ENCODE assay signal across 27 mouse cellular contexts in the genomic region with DNA sequence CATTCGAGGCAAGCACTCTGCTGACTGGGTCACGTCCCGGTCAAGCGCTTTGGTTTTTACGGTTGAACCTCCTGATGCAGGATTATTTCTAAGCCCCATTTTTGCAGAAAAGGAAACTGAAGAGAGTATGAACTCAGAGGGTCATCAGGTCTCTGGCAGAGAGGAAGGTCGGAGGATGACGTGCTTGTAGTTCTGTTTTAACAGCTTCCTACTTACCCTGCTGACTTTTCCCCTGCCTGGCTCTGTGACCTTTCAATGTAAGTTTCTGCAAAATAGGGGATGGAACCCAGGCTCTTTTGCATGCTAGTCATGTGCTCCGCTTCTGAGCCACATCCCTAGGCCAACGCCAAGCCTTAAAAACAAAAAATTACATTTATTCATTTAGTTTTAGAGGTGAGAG. TPM values are rescaled to one million over a fixed set of nuclear protein-coding genes. Genes with fewer than 3 reads are reported as not detected.
A peak's percentile ranks its signal among the peaks of the same experiment; 100 is the strongest.
DNase-seq lines count a peak whose midpoint lies in the region; ATAC-seq and TF ChIP-seq lines count a peak whose summit lies in the region.
"Had no signal": no experiment of that assay in that cellular context is flagged by ENCODE, and none has a peak within 500 bp of the region (broad histone marks: within the 10 kb centered on the region; RNA-seq: fewer than 3 reads in every experiment).

No protein-coding gene starts in this region.

- no peak for TF ChIP-seq CTCF in midbrain, postnatal 0 days (IDR thresholded peaks at IDR 0.05)

- peaks cover 21% of the 10 kb centered on the region for H3K4me1 ChIP-seq in midbrain, embryonic 11.5 days (ENCODE audit: control insufficient read depth, insufficient read depth, low read length)
- H3K4me1 ChIP-seq in midbrain, postnatal 0 days (ENCODE audit: insufficient read depth, low read length), result no peaks in the 10 kb centered on the region
- H3K4me1 ChIP-seq in brown adipose tissue, adult 24 weeks (ENCODE audit: control insufficient read depth, insufficient read depth, insufficient read length, low read length), result no peaks in the 10 kb centered on the region

- H3K9me3 ChIP-seq in midbrain, embryonic 11.5 days (ENCODE audit: control insufficient read depth, low read length), result no peaks in the 10 kb centered on the region
- H3K9me3 ChIP-seq in midbrain, postnatal 0 days (ENCODE audit: low read length), result no peaks in the 10 kb centered on the region
- H3K9me3 ChIP-seq: embryonic facial prominence, embryonic 12.5 days had no signal

- no peaks in the 10 kb centered on the region for H3K27me3 ChIP-seq in midbrain, embryonic 11.5 days (ENCODE audit: control insufficient read depth, insufficient read depth, low read length)
- H3K27me3 ChIP-seq in midbrain, postnatal 0 days (ENCODE audit: insufficient read depth, low read length), result no peaks in the 10 kb centered on the region; the same call in 1 of the 2 replicates

- H3K4me3 ChIP-seq in midbrain, embryonic 11.5 days (ENCODE audit: low read depth, low read length), result no peak overlapping the region
- no peak overlapping the region for H3K4me3 ChIP-seq in midbrain, postnatal 0 days (ENCODE audit: low read depth, low read length)
- H3K4me3 ChIP-seq in brown adipose tissue, adult 24 weeks (ENCODE audit: insufficient read depth, low read depth, low read length), result no peak overlapping the region
- H3K4me3 ChIP-seq: embryonic facial prominence, embryonic 12.5 days; gastrocnemius, adult 2 months had no signal

- H3K9ac ChIP-seq in midbrain, embryonic 11.5 days (ENCODE audit: low read length), result no peak overlapping the region
- no peak overlapping the region for H3K9ac ChIP-seq in midbrain, postnatal 0 days (replicated peaks; ENCODE audit: low read length, poor library complexity, severe bottlenecking)
- H3K9ac ChIP-seq: embryonic facial prominence, embryonic 12.5 days; forebrain, postnatal 0 days had no signal

- H3K36me3 ChIP-seq in midbrain, embryonic 11.5 days (ENCODE audit: control insufficient read depth, insufficient read depth, low read length), result no peaks in the 10 kb centered on the region
- no peaks in the 10 kb centered on the region for H3K36me3 ChIP-seq in midbrain, postnatal 0 days (ENCODE audit: insufficient read depth, low read length)
- H3K36me3 ChIP-seq: embryonic facial prominence, embryonic 12.5 days had no signal

- H3K4me2 ChIP-seq in midbrain, embryonic 11.5 days, result no peak overlapping the region
- no peak overlapping the region for H3K4me2 ChIP-seq in midbrain, postnatal 0 days (ENCODE audit: low read depth, low read length, poor library complexity, severe bottlenecking)
- H3K4me2 ChIP-seq: embryonic facial prominence, embryonic 12.5 days had no signal

- 56% methylated on average over 9 of the region's 9 CpGs for WGBS in midbrain, embryonic 11.5 days
- WGBS in midbrain, postnatal 0 days, result 60% methylated on average over 9 of the region's 9 CpGs

- H3K27ac ChIP-seq in midbrain, embryonic 11.5 days (ENCODE audit: low read depth, low read length), result no peak overlapping the region
- no peak overlapping the region for H3K27ac ChIP-seq in midbrain, postnatal 0 days (ENCODE audit: low read depth, low read length)
- peak overlapping the region; percentile 48 for H3K27ac ChIP-seq in brown adipose tissue, adult 24 weeks (replicated peaks; ENCODE audit: low read depth, low read length)
- H3K27ac ChIP-seq: embryonic facial prominence, embryonic 12.5 days had no signal

- peak; percentile 69 for DNase-seq in midbrain, embryonic 11.5 days (ENCODE audit: low spot score, missing footprints)
- DNase-seq in midbrain, postnatal 0 days (ENCODE audit: low spot score), result no peak
- DNase-seq in thymus, postnatal 36 days, result peak; percentile 7 to 20
- no peak for DNase-seq in thymus, postnatal 14 days
- no peak for DNase-seq in cerebellum, postnatal 10 days
- no peak for DNase-seq in cerebellum, postnatal 25 days
- DNase-seq: cerebellum, adult 11-12 months; forebrain, postnatal 0 days; gastrocnemius, adult 2 months; heart, postnatal 4 days; kidney, adult 9 months; kidney, postnatal 36 days; lung, postnatal 36 days; right cerebral cortex, postnatal 14 days had no signal

- no peak for ATAC-seq in midbrain, embryonic 11.5 days (ENCODE audit: low FRiP score)
- no peak for ATAC-seq in midbrain, postnatal 0 days (ENCODE audit: low FRiP score)
- ATAC-seq: forebrain, postnatal 0 days; midbrain, embryonic 16.5 days had no signal

RNA-seq across cellular contexts. Expression of a gene that starts 1.1 kb away (rescaled TPM):
- polyA plus RNA-seq in midbrain, embryonic 11.5 days (2014; fragmentation: Nextera tagmentation; extraction: Ambion mirVana), result 29.2 and 32.3 TPM in 2 replicates
- 133 and 152 TPM in 2 replicates for total RNA-seq in midbrain, postnatal 0 days (2014; rRNA removed)
- polyA plus RNA-seq in midbrain, postnatal 0 days (2015; fragmentation: Nextera tagmentation; extraction: Ambion mirVana), result 42.4 and 45.5 TPM in 2 replicates
- 16.3 and 16.8 TPM in 2 replicates for polyA plus RNA-seq in brown adipose tissue, adult 24 weeks (2012; ENCODE audit: insufficient read depth, insufficient read length, missing spikeins)

RNA-seq across cellular contexts. Expression of a gene that starts 31.2 kb away (rescaled TPM):
- polyA plus RNA-seq in midbrain, embryonic 11.5 days (2014; fragmentation: Nextera tagmentation; extraction: Ambion mirVana), result not detected in 2 replicates
- not detected in 2 replicates for total RNA-seq in midbrain, postnatal 0 days (2014; rRNA removed)
- not detected in 2 replicates for polyA plus RNA-seq in midbrain, postnatal 0 days (2015; fragmentation: Nextera tagmentation; extraction: Ambion mirVana)
- polyA plus RNA-seq in brown adipose tissue, adult 24 weeks (2012; ENCODE audit: insufficient read depth, insufficient read length, missing spikeins), result not detected in 2 replicates
- total RNA-seq: common myeloid progenitor, adult 5-6 weeks; forebrain, postnatal 0 days; gastrocnemius, adult 2 months; granulocyte monocyte progenitor cell, adult 5-6 weeks; heart, postnatal 4 days; layer of hippocampus, postnatal 14 days; left cerebral cortex, postnatal 10 days had no signal
- polyA plus RNA-seq: embryonic facial prominence, embryonic 12.5 days; forebrain, postnatal 0 days; heart, embryonic 14.5 days; limb, embryonic 14.5 days; midbrain, embryonic 16.5 days; neural tube, embryonic 11.5 days; urinary bladder, adult 2 months had no signal

RNA-seq across cellular contexts. Expression of a gene that starts 31.8 kb away (rescaled TPM):
- polyA plus RNA-seq in midbrain, embryonic 11.5 days (2014; fragmentation: Nextera tagmentation; extraction: Ambion mirVana), result 0.08 TPM in 1 of 2 replicates, not detected in the other
- total RNA-seq in midbrain, postnatal 0 days (2014; rRNA removed), result not detected in 2 replicates
- polyA plus RNA-seq in midbrain, postnatal 0 days (2015; fragmentation: Nextera tagmentation; extraction: Ambion mirVana), result 0.10 TPM in 1 of 2 replicates, not detected in the other
- not detected in 2 replicates for polyA plus RNA-seq in brown adipose tissue, adult 24 weeks (2012; ENCODE audit: insufficient read depth, insufficient read length, missing spikeins)
- total RNA-seq: adrenal gland, adult 18-20 months; common myeloid progenitor, adult 5-6 weeks; forebrain, postnatal 0 days; gastrocnemius, adult 2 months; granulocyte monocyte progenitor cell, adult 5-6 weeks; heart, postnatal 4 days; layer of hippocampus, postnatal 14 days; left cerebral cortex, postnatal 10 days had no signal
- polyA plus RNA-seq: embryonic facial prominence, embryonic 12.5 days; forebrain, postnatal 0 days; limb, embryonic 14.5 days; liver, embryonic 16.5 days; midbrain, embryonic 16.5 days; neural tube, embryonic 11.5 days had no signal

RNA-seq across cellular contexts. Expression of a gene that starts 35.4 kb away (rescaled TPM):
- not detected in 2 replicates for polyA plus RNA-seq in midbrain, embryonic 11.5 days (2014; fragmentation: Nextera tagmentation; extraction: Ambion mirVana)
- 0.28 TPM in 1 of 2 replicates, not detected in the other for total RNA-seq in midbrain, postnatal 0 days (2014; rRNA removed)
- 0.09 TPM in 2 replicates for polyA plus RNA-seq in midbrain, postnatal 0 days (2015; fragmentation: Nextera tagmentation; extraction: Ambion mirVana)
- polyA plus RNA-seq in brown adipose tissue, adult 24 weeks (2012; ENCODE audit: insufficient read depth, insufficient read length, missing spikeins), result 2.6 and 4.5 TPM in 2 replicates
- total RNA-seq: granulocyte monocyte progenitor cell, adult 5-6 weeks; heart, postnatal 4 days had no signal
- polyA plus RNA-seq: embryonic facial prominence, embryonic 12.5 days; heart, embryonic 14.5 days; neural tube, embryonic 11.5 days had no signal

RNA-seq across cellular contexts. Expression of a gene that starts 46.3 kb away (rescaled TPM):
- 3.0 and 3.1 TPM in 2 replicates for polyA plus RNA-seq in midbrain, embryonic 11.5 days (2014; fragmentation: Nextera tagmentation; extraction: Ambion mirVana)
- total RNA-seq in midbrain, postnatal 0 days (2014; rRNA removed), result 0.09 TPM in 1 of 2 replicates, not detected in the other
- 1.9 and 2.2 TPM in 2 replicates for polyA plus RNA-seq in midbrain, postnatal 0 days (2015; fragmentation: Nextera tagmentation; extraction: Ambion mirVana)
- not detected in 2 replicates for polyA plus RNA-seq in brown adipose tissue, adult 24 weeks (2012; ENCODE audit: insufficient read depth, insufficient read length, missing spikeins)
- total RNA-seq: adrenal gland, adult 18-20 months; common myeloid progenitor, adult 5-6 weeks; gastrocnemius, adult 2 months; granulocyte monocyte progenitor cell, adult 5-6 weeks; heart, postnatal 4 days had no signal
- polyA plus RNA-seq: heart, embryonic 14.5 days; limb, embryonic 14.5 days; liver, embryonic 16.5 days; urinary bladder, adult 2 months had no signal

Comparison
In these comparisons a context has a peak if more than half of its experiments do, and no peak if none do; other contexts are left out.
1. DNase-seq: peak in midbrain, embryonic 11.5 days (single experiment) and thymus, postnatal 36 days (2 of 2); none in midbrain, postnatal 0 days (single experiment), thymus, postnatal 14 days (single experiment), cerebellum, postnatal 10 days (0 of 2) and cerebellum, postnatal 25 days (0 of 2).